Mouse (Mus musculus) C2C12 (cell line): Measurements from ENCODE around the gene Spry2.

Source experiments
- CTCF ChIP-seq: IDR thresholded peaks from one replicate; pipeline ENCODE4 v1.5.1; 2011; ENCODE audit not compliant: control insufficient read depth, insufficient read depth, insufficient read length
- USF1 ChIP-seq: IDR thresholded peaks from one replicate; pipeline ENCODE4 v1.6.1; 2011; ENCODE audit warnings: low read depth, mild to moderate bottlenecking, control low read depth, moderate library complexity

GRCm38 (mm10) chr14:105894971-105895873 lies 1.4 kb downstream of the Spry2 start:
- no peak for TF ChIP-seq USF1
- no peak for TF ChIP-seq CTCF
